Mouse (Mus musculus) midbrain, embryonic 11.5 days (tissue): ENCODE data around the gene Klhl11. TPM values are rescaled to one million over a fixed set of nuclear protein-coding genes. Genes with fewer than 3 reads are reported as not detected.

Source experiments
- ATAC-seq: fragments of 200-750 bp; cut with Nextera tagmentation; 2 replicates; pipeline ENCODE4 v1.8.0; 2017; ENCODE audit warnings: moderate TSS enrichment, moderate library complexity; ENCODE audit not compliant: low FRiP score
- DNase-seq: peaks from one replicate; pipeline ENCODE4 v3.0.0; 2015; ENCODE audit warnings: low spot score; ENCODE audit errors: missing footprints
- H3K27ac ChIP-seq: fragments of 300-500 bp; sonication (generic); 2 replicates; pipeline ENCODE4 v1.5.1; 2014; ENCODE audit warnings: low read depth, low read length
- H3K27me3 ChIP-seq: fragments of 300-500 bp; sonication (generic); 2 replicates; pipeline ENCODE4 v1.6.1; 2014; ENCODE audit warnings: mild to moderate bottlenecking, low read length, moderate library complexity, mixed read lengths; ENCODE audit not compliant: control insufficient read depth, insufficient read depth
- H3K36me3 ChIP-seq: fragments of 300-500 bp; sonication (generic); 2 replicates; pipeline ENCODE4 v1.6.1; 2014; ENCODE audit warnings: mild to moderate bottlenecking, low read length, moderate library complexity, mixed read lengths; ENCODE audit not compliant: control insufficient read depth, insufficient read depth
- H3K4me1 ChIP-seq: fragments of 300-500 bp; sonication (generic); 2 replicates; pipeline ENCODE4 v1.6.1; 2014; ENCODE audit warnings: low read length; ENCODE audit not compliant: control insufficient read depth, insufficient read depth
- H3K4me2 ChIP-seq: fragments of 300-500 bp; sonication (generic); 2 replicates; pipeline ENCODE4 v1.6.1; 2014; ENCODE audit warnings: mild to moderate bottlenecking, moderate library complexity
- H3K4me3 ChIP-seq: fragments of 300-500 bp; sonication (generic); 2 replicates; pipeline ENCODE4 v1.5.1; 2014; ENCODE audit warnings: low read depth, low read length
- H3K9ac ChIP-seq: fragments of 300-500 bp; sonication (generic); 2 replicates; pipeline ENCODE4 v1.6.1; 2014; ENCODE audit warnings: low read length
- H3K9me3 ChIP-seq: fragments of 300-500 bp; sonication (generic); 2 replicates; pipeline ENCODE4 v1.6.1; 2016; ENCODE audit warnings: low read length; ENCODE audit not compliant: control insufficient read depth
- WGBS: fragments of 180-500 bp; shearing (Covaris S2); extraction: QIAGEN DNeasy Blood & Tissue Kit; methylation state at CpG from one replicate; pipeline ENCODE4 v1.1.7; 2014; 5-methylcytosine and 5-hydroxymethylcytosine counted together
- polyA plus RNA-seq: library from polyadenylated mRNA; unstranded; fragments of >200 nt; fragmentation: Nextera tagmentation; extraction: Ambion mirVana; gene quantifications from 2 replicates; pipeline ENCODE4 v1.2.1, GENCODE M21; 2014

Gene Klhl11
- polyA plus RNA-seq, 1 experiment from 2014 or later = 14.0 TPM

GRCm38 (mm10) chr11:100510556-100510955, 38.0 kb upstream of the Klhl11 start:
- Histone ChIP-seq H3K4me1 (no peaks in the 10 kb centered on the region), H3K4me2 (no peak overlapping the region), H3K9ac (no peak overlapping the region), H3K36me3 (peaks cover 44% of the 10 kb centered on the region), H3K4me3 (no peak overlapping the region), H3K9me3 (no peaks in the 10 kb centered on the region), H3K27me3 (no peaks in the 10 kb centered on the region), H3K27ac (no peak overlapping the region)
- WGBS = 95% methylated on average over 2 of the region's 2 CpGs
- ATAC-seq (no peak), DNase-seq (no peak)

GRCm38 (mm10) chr11:100505997-100506396, 33.5 kb upstream of the Klhl11 start:
- WGBS = 93% methylated on average over 8 of the region's 8 CpGs

GRCm38 (mm10) chr11:100504990-100505660, 32.6 kb upstream of the Klhl11 start:
- ATAC-seq (no peak), DNase-seq (no peak)
- Histone ChIP-seq H3K4me1 (peaks cover 9% of the 10 kb centered on the region), H3K27me3 (no peaks in the 10 kb centered on the region), H3K9ac (no peak overlapping the region), H3K4me3 (no peak overlapping the region), H3K4me2 (no peak overlapping the region), H3K36me3 (peaks cover 27% of the 10 kb centered on the region), H3K9me3 (no peaks in the 10 kb centered on the region), H3K27ac (no peak overlapping the region)
- WGBS = 95% methylated on average over 12 of the region's 12 CpGs

More at GRCm38 (mm10) chr11:100505997-100506396, 33.5 kb upstream of the Klhl11 start:
- Histone ChIP-seq H3K27ac (no peak overlapping the region), H3K4me1 (peaks cover 7% of the 10 kb centered on the region), H3K9ac (no peak overlapping the region), H3K36me3 (peaks cover 28% of the 10 kb centered on the region), H3K4me2 (no peak overlapping the region), H3K27me3 (no peaks in the 10 kb centered on the region), H3K4me3 (no peak overlapping the region), H3K9me3 (no peaks in the 10 kb centered on the region)
- DNase-seq = no peak
- ATAC-seq = no peak

GRCm38 (mm10) chr11:100501321-100501720, 28.8 kb upstream of the Klhl11 start:
- Histone ChIP-seq H3K27me3 (no peaks in the 10 kb centered on the region), H3K4me3 (no peak overlapping the region), H3K9me3 (no peaks in the 10 kb centered on the region), H3K4me2 (no peak overlapping the region), H3K4me1 (peaks cover 9% of the 10 kb centered on the region), H3K36me3 (peaks cover 45% of the 10 kb centered on the region), H3K9ac (peak overlapping the region; percentile 30; the same call in 1 of the 2 replicates), H3K27ac (peak overlapping the region; percentile 48; the same call in 1 of the 2 replicates)
- ATAC-seq (peak; percentile 48), DNase-seq (peak; percentile 89)
- 15% methylated on average over 6 of the region's 6 CpGs for WGBS

GRCm38 (mm10) chr11:100500651-100501050, 28.1 kb upstream of the Klhl11 start:
- no peak overlapping the region for H3K4me3 ChIP-seq
- H3K4me2 ChIP-seq = no peak overlapping the region
- no peaks in the 10 kb centered on the region for H3K27me3 ChIP-seq
- 0 out of 2 replicates have a peak overlapping the region, but pooled peaks have one; percentile 30 for H3K9ac ChIP-seq
- H3K27ac ChIP-seq = no peak overlapping the region
- H3K9me3 ChIP-seq = no peaks in the 10 kb centered on the region
- WGBS = 68% methylated on average over 7 of the region's 7 CpGs
- peaks cover 9% of the 10 kb centered on the region for H3K4me1 ChIP-seq
- no peak for DNase-seq
- no peak for ATAC-seq
- peaks cover 51% of the 10 kb centered on the region for H3K36me3 ChIP-seq

- Histone ChIP-seq H3K4me2 (no peak overlapping the region), H3K4me3 (no peak overlapping the region), H3K27me3 (no peaks in the 10 kb centered on the region), H3K27ac (no peak overlapping the region), H3K9me3 (no peaks in the 10 kb centered on the region), H3K36me3 (peaks cover 55% of the 10 kb centered on the region), H3K4me1 (peaks cover 9% of the 10 kb centered on the region), H3K9ac (no peak overlapping the region)
- ATAC-seq (no peak), DNase-seq (no peak)
- 79% methylated on average over 3 of the region's 3 CpGs for WGBS
Measured at GRCm38 (mm10) chr11:100500241-100500640, 27.7 kb upstream of the Klhl11 start.

- no peak overlapping the region for H3K27ac ChIP-seq
- no peaks in the 10 kb centered on the region for H3K27me3 ChIP-seq
- H3K36me3 ChIP-seq = peaks cover 64% of the 10 kb centered on the region
- no peaks in the 10 kb centered on the region for H3K9me3 ChIP-seq
- no peaks in the 10 kb centered on the region for H3K4me1 ChIP-seq
- no peak overlapping the region for H3K4me2 ChIP-seq
- DNase-seq (no peak), ATAC-seq (no peak)
- no peak overlapping the region for H3K4me3 ChIP-seq
- WGBS = 96% methylated on average over 12 of the region's 12 CpGs
- H3K9ac ChIP-seq = no peak overlapping the region
Measured at GRCm38 (mm10) chr11:100493771-100494170, 21.2 kb upstream of the Klhl11 start.

- no peak overlapping the region for H3K4me3 ChIP-seq
- no peak overlapping the region for H3K4me2 ChIP-seq
- no peak for DNase-seq
- H3K9ac ChIP-seq = no peak overlapping the region
- H3K9me3 ChIP-seq = no peaks in the 10 kb centered on the region
- no peak for ATAC-seq
- 89% methylated on average over 6 of the region's 6 CpGs for WGBS
- H3K27me3 ChIP-seq = no peaks in the 10 kb centered on the region
- H3K36me3 ChIP-seq = peaks cover 46% of the 10 kb centered on the region
- H3K4me1 ChIP-seq = no peaks in the 10 kb centered on the region
- H3K27ac ChIP-seq = no peak overlapping the region
Measured at GRCm38 (mm10) chr11:100490951-100491350, 18.4 kb upstream of the Klhl11 start.

- no peaks in the 10 kb centered on the region for H3K9me3 ChIP-seq
- DNase-seq = peak; percentile 88
- peaks cover 32% of the 10 kb centered on the region for H3K36me3 ChIP-seq
- H3K9ac ChIP-seq = no peak overlapping the region
- no peak overlapping the region for H3K4me3 ChIP-seq
- no peak overlapping the region for H3K4me2 ChIP-seq
- ATAC-seq = no peak
- no peaks in the 10 kb centered on the region for H3K4me1 ChIP-seq
- 90% methylated on average over 8 of the region's 8 CpGs for WGBS
- H3K27me3 ChIP-seq = no peaks in the 10 kb centered on the region
- H3K27ac ChIP-seq = no peak overlapping the region
Measured at GRCm38 (mm10) chr11:100485801-100486538, 13.4 kb upstream of the Klhl11 start.
